Mouse (Mus musculus): ENCODE measurements around the gene Slc23a3. TPM values are rescaled to one million over a fixed set of nuclear protein-coding genes. Genes with fewer than 3 reads are reported as not detected.

The Slc23a3 gene
- not detected in 2 replicates for polyA plus RNA-seq (2014; fragmentation: Nextera tagmentation; extraction: Ambion mirVana)

GRCm38 (mm10) chr1:75133421-75134207 lies at the start of gene Slc23a3:
Gene Slc23a3, minus strand, starts transcription at chr1:75133890.
- H3K36me3 ChIP-seq (ENCODE audit: control insufficient read depth, insufficient read depth, low read length) = peaks cover 7% of the 10 kb centered on the region; the same call in 1 of the 2 replicates
- no peaks in the 10 kb centered on the region for H3K27me3 ChIP-seq (ENCODE audit: control insufficient read depth, insufficient read depth, low read length)
- no peak within 1 kb of the TSS for H3K4me3 ChIP-seq (ENCODE audit: low read depth, low read length)
- ATAC-seq (ENCODE audit: insufficient number of reproducible peaks, low FRiP score, low TSS enrichment, low read depth) (no peak), DNase-seq (ENCODE audit: low spot score) (no peak)
- H3K27ac ChIP-seq (replicated peaks; ENCODE audit: low read depth, low read length) = no peak within 1 kb of the TSS
- no peaks in the 10 kb centered on the region for H3K9me3 ChIP-seq (ENCODE audit: control insufficient read depth, low read length)
- H3K4me2 ChIP-seq (ENCODE audit: low read depth, severe bottlenecking) = no peak within 1 kb of the TSS
- H3K9ac ChIP-seq (ENCODE audit: low read length) = no peak within 1 kb of the TSS
- WGBS = 66% methylated on average over 12 of the region's 12 CpGs
- no peaks in the 10 kb centered on the region for H3K4me1 ChIP-seq (ENCODE audit: control insufficient read depth, insufficient read depth, low read length)

- ATAC-seq (ENCODE audit: insufficient number of reproducible peaks, low FRiP score, low TSS enrichment, low read depth) = no peak
- 72% methylated on average over 4 of the region's 4 CpGs for WGBS
Observed at GRCm38 (mm10) chr1:75182160-75182559, 48.5 kb upstream of the Slc23a3 start.

GRCm38 (mm10) chr1:75181377-75181870 lies 47.7 kb upstream of the Slc23a3 start:
- DNase-seq (ENCODE audit: low spot score) (no peak), ATAC-seq (ENCODE audit: insufficient number of reproducible peaks, low FRiP score, low TSS enrichment, low read depth) (no peak)
- Histone ChIP-seq H3K36me3 (ENCODE audit: control insufficient read depth, insufficient read depth, low read length) (peaks cover 14% of the 10 kb centered on the region), H3K9ac (ENCODE audit: low read length) (no peak overlapping the region), H3K4me3 (ENCODE audit: low read depth, low read length) (no peak overlapping the region), H3K4me2 (ENCODE audit: low read depth, severe bottlenecking) (no peak overlapping the region), H3K27me3 (ENCODE audit: control insufficient read depth, insufficient read depth, low read length) (no peaks in the 10 kb centered on the region), H3K27ac (replicated peaks; ENCODE audit: low read depth, low read length) (no peak overlapping the region), H3K9me3 (ENCODE audit: control insufficient read depth, low read length) (no peaks in the 10 kb centered on the region), H3K4me1 (ENCODE audit: control insufficient read depth, insufficient read depth, low read length) (peaks cover 7% of the 10 kb centered on the region)
- WGBS = 91% methylated on average over 4 of the region's 4 CpGs

More at GRCm38 (mm10) chr1:75182160-75182559, 48.5 kb upstream of the Slc23a3 start:
- H3K4me1 ChIP-seq (ENCODE audit: control insufficient read depth, insufficient read depth, low read length) = peaks cover 7% of the 10 kb centered on the region
- H3K27me3 ChIP-seq (ENCODE audit: control insufficient read depth, insufficient read depth, low read length) = no peaks in the 10 kb centered on the region
- H3K36me3 ChIP-seq (ENCODE audit: control insufficient read depth, insufficient read depth, low read length) = peaks cover 18% of the 10 kb centered on the region
- no peak overlapping the region for H3K4me2 ChIP-seq (ENCODE audit: low read depth, severe bottlenecking)
- no peaks in the 10 kb centered on the region for H3K9me3 ChIP-seq (ENCODE audit: control insufficient read depth, low read length)
- no peak overlapping the region for H3K9ac ChIP-seq (ENCODE audit: low read length)
- H3K4me3 ChIP-seq (ENCODE audit: low read depth, low read length) = no peak overlapping the region
- H3K27ac ChIP-seq (replicated peaks; ENCODE audit: low read depth, low read length) = no peak overlapping the region
- DNase-seq (ENCODE audit: low spot score) = no peak

- Histone ChIP-seq H3K9ac (ENCODE audit: low read length) (no peak overlapping the region; the same call in 1 of the 2 replicates), H3K27me3 (ENCODE audit: control insufficient read depth, insufficient read depth, low read length) (no peaks in the 10 kb centered on the region), H3K4me1 (ENCODE audit: control insufficient read depth, insufficient read depth, low read length) (peaks cover 7% of the 10 kb centered on the region), H3K27ac (replicated peaks; ENCODE audit: low read depth, low read length) (no peak overlapping the region), H3K36me3 (ENCODE audit: control insufficient read depth, insufficient read depth, low read length) (peaks cover 8% of the 10 kb centered on the region), H3K9me3 (ENCODE audit: control insufficient read depth, low read length) (no peaks in the 10 kb centered on the region), H3K4me2 (ENCODE audit: low read depth, severe bottlenecking) (peak overlapping the region; percentile 99), H3K4me3 (ENCODE audit: low read depth, low read length) (peak overlapping the region; percentile 67)
- 31% methylated on average over 7 of the region's 7 CpGs for WGBS
- ATAC-seq (ENCODE audit: insufficient number of reproducible peaks, low FRiP score, low TSS enrichment, low read depth) (no peak), DNase-seq (ENCODE audit: low spot score) (no peak)
Observed at GRCm38 (mm10) chr1:75180741-75181140, 47.1 kb upstream of the Slc23a3 start.

GRCm38 (mm10) chr1:75180105-75180590 lies 46.5 kb upstream of the Slc23a3 start, which contains the start of gene Abcb6:
Gene Abcb6, minus strand, starts transcription at chr1:75180392.
- no peaks in the 10 kb centered on the region for H3K27me3 ChIP-seq (ENCODE audit: control insufficient read depth, insufficient read depth, low read length)
- no peaks in the 10 kb centered on the region for H3K9me3 ChIP-seq (ENCODE audit: control insufficient read depth, low read length)
- peak; percentile 88 for ATAC-seq (ENCODE audit: insufficient number of reproducible peaks, low FRiP score, low TSS enrichment, low read depth)
- H3K4me2 ChIP-seq (ENCODE audit: low read depth, severe bottlenecking) = peak within 1 kb of the TSS; percentile 99
- WGBS = under 1% methylated on average over 31 of the region's 31 CpGs
- H3K4me1 ChIP-seq (ENCODE audit: control insufficient read depth, insufficient read depth, low read length) = peaks cover 7% of the 10 kb centered on the region
- H3K27ac ChIP-seq (replicated peaks; ENCODE audit: low read depth, low read length) = 0 out of 2 replicates have a peak within 1 kb of the TSS, but pooled peaks have one; percentile 30
- H3K36me3 ChIP-seq (ENCODE audit: control insufficient read depth, insufficient read depth, low read length) = peaks cover 10% of the 10 kb centered on the region
- DNase-seq (ENCODE audit: low spot score) = peak; percentile 91
- peak within 1 kb of the TSS; percentile 67 for H3K4me3 ChIP-seq (ENCODE audit: low read depth, low read length)
- H3K9ac ChIP-seq (ENCODE audit: low read length) = peak within 1 kb of the TSS; percentile 65

- DNase-seq (ENCODE audit: low spot score) = no peak
- peak overlapping the region; percentile 67 for H3K4me3 ChIP-seq (ENCODE audit: low read depth, low read length)
- no peaks in the 10 kb centered on the region for H3K9me3 ChIP-seq (ENCODE audit: control insufficient read depth, low read length)
- H3K36me3 ChIP-seq (ENCODE audit: control insufficient read depth, insufficient read depth, low read length) = peaks cover 10% of the 10 kb centered on the region
- H3K9ac ChIP-seq (ENCODE audit: low read length) = peak overlapping the region; percentile 65
- H3K27ac ChIP-seq (replicated peaks; ENCODE audit: low read depth, low read length) = 0 out of 2 replicates have a peak overlapping the region, but pooled peaks have one; percentile 30
- peak; percentile 51 for ATAC-seq (ENCODE audit: insufficient number of reproducible peaks, low FRiP score, low TSS enrichment, low read depth)
- H3K4me2 ChIP-seq (ENCODE audit: low read depth, severe bottlenecking) = peak overlapping the region; percentile 99
- no peaks in the 10 kb centered on the region for H3K27me3 ChIP-seq (ENCODE audit: control insufficient read depth, insufficient read depth, low read length)
- 12% methylated on average over 23 of the region's 23 CpGs for WGBS
- peaks cover 7% of the 10 kb centered on the region for H3K4me1 ChIP-seq (ENCODE audit: control insufficient read depth, insufficient read depth, low read length)
Observed at GRCm38 (mm10) chr1:75179334-75180104, 45.8 kb upstream of the Slc23a3 start.

- peak within 1 kb of the TSS; percentile 58 for H3K4me2 ChIP-seq (ENCODE audit: low read depth, severe bottlenecking)
- H3K36me3 ChIP-seq (ENCODE audit: control insufficient read depth, insufficient read depth, low read length) = peaks cover 13% of the 10 kb centered on the region
- ATAC-seq (ENCODE audit: insufficient number of reproducible peaks, low FRiP score, low TSS enrichment, low read depth) (peak; percentile 98), DNase-seq (ENCODE audit: low spot score) (peak; percentile 99)
- peak within 1 kb of the TSS; percentile 74 for H3K4me3 ChIP-seq (ENCODE audit: low read depth, low read length)
- peak within 1 kb of the TSS; percentile 64; the same call in 1 of the 2 replicates for H3K27ac ChIP-seq (replicated peaks; ENCODE audit: low read depth, low read length)
- H3K9ac ChIP-seq (ENCODE audit: low read length) = peak within 1 kb of the TSS; percentile 48
- WGBS = under 1% methylated on average over 57 of the region's 59 CpGs
- no peaks in the 10 kb centered on the region for H3K9me3 ChIP-seq (ENCODE audit: control insufficient read depth, low read length)
- H3K27me3 ChIP-seq (ENCODE audit: control insufficient read depth, insufficient read depth, low read length) = no peaks in the 10 kb centered on the region
- H3K4me1 ChIP-seq (ENCODE audit: control insufficient read depth, insufficient read depth, low read length) = peaks cover 4% of the 10 kb centered on the region
Observed at GRCm38 (mm10) chr1:75168472-75169464, 35.1 kb upstream of the Slc23a3 start, which contains the start of gene Zfand2b. Gene Zfand2b, plus strand, starts transcription at chr1:75168646.
